In genomic region chr11:68384592-68385020, GRCm38 (mm10) we compare ENCODE assay signal across 9 mouse cellular contexts. TPM values are rescaled to one million over a fixed set of nuclear protein-coding genes. Genes with fewer than 3 reads are reported as not detected.
DNase-seq lines count a peak whose midpoint lies in the region; ATAC-seq and TF ChIP-seq lines count a peak whose summit lies in the region.
"Had no signal": no experiment of that assay in that cellular context is flagged by ENCODE, and none has a peak within 500 bp of the region (broad histone marks: within the 10 kb centered on the region; RNA-seq: fewer than 3 reads in every experiment).

No protein-coding gene starts in this region.

- peak overlapping the region; percentile 70 for H3K4me3 ChIP-seq in kidney, embryonic 14.5 days (ENCODE audit: low read length)
- peak overlapping the region; percentile 79 for H3K4me3 ChIP-seq in heart, postnatal 0 days (ENCODE audit: low read depth, low read length)
- H3K4me3 ChIP-seq in midbrain, embryonic 10.5 days: peak overlapping the region; percentile 92

- peaks cover 65% of the 10 kb centered on the region for H3K27me3 ChIP-seq in kidney, embryonic 14.5 days (ENCODE audit: control insufficient read depth, insufficient read depth, low read length)
- H3K27me3 ChIP-seq in heart, postnatal 0 days (ENCODE audit: control insufficient read depth, insufficient read depth, low read length): peaks cover 29% of the 10 kb centered on the region
- H3K27me3 ChIP-seq in midbrain, embryonic 10.5 days (ENCODE audit: low read depth, poor library complexity, severe bottlenecking): peaks cover 100% of the 10 kb centered on the region

- 1% methylated on average over 27 of the region's 27 CpGs for WGBS in kidney, embryonic 14.5 days
- WGBS in heart, postnatal 0 days: 5% methylated on average over 27 of the region's 27 CpGs
- 0% methylated on average over 27 of the region's 27 CpGs for WGBS in midbrain, embryonic 10.5 days

- no peak overlapping the region for H3K27ac ChIP-seq in kidney, embryonic 14.5 days (ENCODE audit: low read depth, low read length)
- H3K27ac ChIP-seq in heart, postnatal 0 days (ENCODE audit: low read depth): no peak overlapping the region
- H3K27ac ChIP-seq in midbrain, embryonic 10.5 days (replicated peaks): peak overlapping the region; percentile 96
- H3K27ac ChIP-seq: liver, embryonic 14.5 days had no signal

- no peak for ATAC-seq in kidney, embryonic 14.5 days (ENCODE audit: low FRiP score, low TSS enrichment)
- no peak for ATAC-seq in heart, postnatal 0 days (ENCODE audit: insufficient read depth, low read depth)

- TF ChIP-seq EP300 in heart, postnatal 0 days (IDR thresholded peaks at IDR 0.05; ENCODE audit: low read depth): no peak

- H3K4me1 ChIP-seq in kidney, embryonic 14.5 days (ENCODE audit: control insufficient read depth, insufficient read depth, low read length): peaks cover 22% of the 10 kb centered on the region; the same call in 1 of the 2 replicates
- H3K4me1 ChIP-seq in heart, postnatal 0 days (ENCODE audit: control insufficient read depth, insufficient read depth): peaks cover 17% of the 10 kb centered on the region
- H3K4me1 ChIP-seq in midbrain, embryonic 10.5 days: peaks cover 100% of the 10 kb centered on the region

- H3K9me3 ChIP-seq in kidney, embryonic 14.5 days (ENCODE audit: control insufficient read depth, low read length): no peaks in the 10 kb centered on the region
- no peaks in the 10 kb centered on the region for H3K9me3 ChIP-seq in heart, postnatal 0 days (replicated peaks; ENCODE audit: control insufficient read depth, low read length)
- H3K9me3 ChIP-seq in midbrain, embryonic 10.5 days (replicated peaks): no peaks in the 10 kb centered on the region

- no peak for TF ChIP-seq CTCF in heart, postnatal 0 days (IDR thresholded peaks at IDR 0.05; ENCODE audit: low read depth)

- no peaks in the 10 kb centered on the region for H3K36me3 ChIP-seq in kidney, embryonic 14.5 days (ENCODE audit: control insufficient read depth, insufficient read depth, low read length)
- 0 out of 2 replicates have a peak, but pooled peaks cover 3% of the 10 kb centered on the region for H3K36me3 ChIP-seq in heart, postnatal 0 days (replicated peaks; ENCODE audit: control insufficient read depth, insufficient read depth, low read length)
- peaks cover 29% of the 10 kb centered on the region for H3K36me3 ChIP-seq in midbrain, embryonic 10.5 days

- no peak for DNase-seq in kidney, adult 18-20 months
- DNase-seq in cerebellum, postnatal 36 days: peak; percentile 16 to 22
- no peak for DNase-seq in heart, postnatal 0 days (ENCODE audit: low spot score)
- peak; percentile 64 for DNase-seq in midbrain, embryonic 10.5 days (ENCODE audit: low spot score)
- DNase-seq in right cerebral cortex, postnatal 36 days (ENCODE audit: low spot score in 2 of 2): no peak
- DNase-seq in layer of hippocampus, adult 18-20 months (ENCODE audit: low spot score in 2 of 2): no peak
- no peak for DNase-seq in urinary bladder, postnatal 36 days (ENCODE audit: low spot score in 2 of 2)

- H3K4me2 ChIP-seq in kidney, embryonic 14.5 days (replicated peaks; ENCODE audit: low read depth, low read length): peak overlapping the region; percentile 91
- H3K4me2 ChIP-seq in heart, postnatal 0 days (ENCODE audit: low read depth, low read length): peak overlapping the region; percentile 80

- peak overlapping the region; percentile 68; the same call in 1 of the 2 replicates for H3K9ac ChIP-seq in kidney, embryonic 14.5 days (ENCODE audit: low read depth, low read length)
- peak overlapping the region; percentile 82 for H3K9ac ChIP-seq in heart, postnatal 0 days (replicated peaks; ENCODE audit: low read depth, low read length)
- H3K9ac ChIP-seq: liver, embryonic 14.5 days had no signal

RNA-seq across cellular contexts. Expression of gene Ntn1, which starts 16.0 kb away (rescaled TPM):
- polyA plus RNA-seq in kidney, embryonic 14.5 days (2014; fragmentation: Nextera tagmentation; extraction: Ambion mirVana): 8.5 and 10.2 TPM in 2 replicates
- total RNA-seq in heart, postnatal 0 days (2014; rRNA removed; ENCODE audit: low replicate concordance): 117 and 136 TPM in 2 replicates
- 21.3 and 24.8 TPM in 2 replicates for polyA plus RNA-seq in heart, postnatal 0 days (2015; fragmentation: Nextera tagmentation; extraction: Ambion mirVana)
- 25.6 and 27.4 TPM in 2 replicates for polyA plus RNA-seq in midbrain, embryonic 10.5 days (2016; fragmentation: Nextera tagmentation; extraction: Ambion mirVana)
- total RNA-seq in layer of hippocampus, adult 18-20 months (2021): 1 to 10 TPM; 5.7 to 6.9 TPM

RNA-seq across cellular contexts. Expression of gene Pik3r5, which starts 47.3 kb away (rescaled TPM):
- polyA plus RNA-seq in kidney, embryonic 14.5 days (2014; fragmentation: Nextera tagmentation; extraction: Ambion mirVana): 0.41 and 1.5 TPM in 2 replicates
- total RNA-seq in heart, postnatal 0 days (2014; rRNA removed; ENCODE audit: low replicate concordance): 1.5 and 2.0 TPM in 2 replicates
- polyA plus RNA-seq in heart, postnatal 0 days (2015; fragmentation: Nextera tagmentation; extraction: Ambion mirVana): 0.82 and 0.84 TPM in 2 replicates
- polyA plus RNA-seq in midbrain, embryonic 10.5 days (2016; fragmentation: Nextera tagmentation; extraction: Ambion mirVana): 0.68 and 0.90 TPM in 2 replicates
- 1 to 10 TPM; 2.4 to 2.8 TPM for total RNA-seq in layer of hippocampus, adult 18-20 months (2021)

Comparison
In these comparisons a context has a peak if more than half of its experiments do, and no peak if none do; other contexts are left out.
1. DNase-seq: peak in cerebellum, postnatal 36 days (2 of 2) and midbrain, embryonic 10.5 days (single experiment); none in kidney, adult 18-20 months (single experiment), heart, postnatal 0 days (single experiment), right cerebral cortex, postnatal 36 days (0 of 2), layer of hippocampus, adult 18-20 months (0 of 2) and urinary bladder, postnatal 36 days (0 of 2).
2. Peak in every context shown above with its lines, with median percentiles within 50 percentile points of each other: H3K4me3 ChIP-seq.